Mouse (Mus musculus) bone marrow, adult 2 months (tissue): Measurements from ENCODE around the gene Diablo.

Experiments used
- CTCF ChIP-seq: fragments of 200-500 bp; IDR thresholded peaks from 2 replicates; pipeline ENCODE4 v1.5.1; 2011; ENCODE audit warnings: low read length, control low read depth; ENCODE audit not compliant: control insufficient read depth, insufficient read depth
- POLR2A ChIP-seq: fragments of 200-500 bp; IDR thresholded peaks from 2 replicates; pipeline ENCODE4 v1.6.1; 2011; ENCODE audit warnings: low read depth, mild to moderate bottlenecking, control low read depth, low read length, borderline replicate concordance; ENCODE audit not compliant: control insufficient read depth

- TF ChIP-seq CTCF (no peak), POLR2A (no peak)
These were observed 59.3 kb downstream of the Diablo start for GRCm38 (mm10) chr5:123464638-123465037.
